Mouse (Mus musculus) bone marrow, adult 2 months (tissue): ENCODE measurements around the gene Ptpn6.

Experiments
- CTCF ChIP-seq: fragments of 200-500 bp; IDR thresholded peaks from 2 replicates; pipeline ENCODE4 v1.5.1; 2011; ENCODE audit warnings: low read length, control low read depth; ENCODE audit not compliant: control insufficient read depth, insufficient read depth
- POLR2A ChIP-seq: fragments of 200-500 bp; IDR thresholded peaks from 2 replicates; pipeline ENCODE4 v1.6.1; 2011; ENCODE audit warnings: low read depth, mild to moderate bottlenecking, control low read depth, low read length, borderline replicate concordance; ENCODE audit not compliant: control insufficient read depth

DNA sequence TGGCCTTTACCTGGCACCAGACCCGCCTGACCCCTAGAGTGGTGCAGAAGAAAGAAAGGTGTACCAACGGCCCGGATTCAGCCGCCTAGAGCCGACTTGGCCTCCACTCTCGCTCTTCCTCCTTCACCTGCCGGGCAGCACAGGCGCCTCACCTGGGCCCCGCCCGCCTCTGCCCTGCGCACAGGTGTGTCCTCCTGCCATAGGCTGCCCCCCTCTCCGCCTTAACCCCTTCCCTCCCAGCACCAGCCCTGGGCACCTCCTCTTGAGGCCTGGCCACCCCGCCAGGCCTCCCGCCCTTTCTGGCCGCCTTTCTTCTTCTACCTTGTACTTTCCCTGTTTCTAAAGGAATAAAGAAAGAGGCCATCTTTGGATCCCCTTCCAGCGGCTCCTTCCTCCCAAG lies 19.8 kb downstream of the Ptpn6 start:
- TF ChIP-seq CTCF (no peak), POLR2A (no peak)
